Mouse (Mus musculus) CD8-positive naive resting alpha-beta T cell, adult 57 days (primary cell): ENCODE measurements around the gene Vmn2r18. TPM values are rescaled to one million over a fixed set of nuclear protein-coding genes. Genes with fewer than 3 reads are reported as not detected.

ENCODE experiments used
- total RNA-seq: library from RNA; stranded (reverse); gene quantifications from one replicate; pipeline ENCODE4 v1.2.4, GENCODE M21; 2023

Vmn2r18 gene
- total RNA-seq: not detected

GRCm38 (mm10) chr5:151605921-151606320 is at the start of gene Vmn2r18:
Gene Vmn2r18, minus strand, starts transcription at chr5:151606021.

GRCm38 (mm10) chr5:151650700-151651410 is 45.0 kb upstream of the Vmn2r18 start, which contains the start of gene Rfc3:
Gene Rfc3, minus strand, starts transcription at chr5:151651242.

Other genes starting within 250 kb of the Vmn2r18 start
- not detected for gene Gm42906, start 177.9 kb downstream of the Vmn2r18 start, total RNA-seq
- gene Rfc3, start 45.2 kb upstream of the Vmn2r18 start, total RNA-seq: 24.5 TPM